In genomic region chr19:45788337-45788736, GRCm38 (mm10) we compare ENCODE assay signal across 16 mouse cellular contexts. TPM values are rescaled to one million over a fixed set of nuclear protein-coding genes. Genes with fewer than 3 reads are reported as not detected.
"Had no signal": no experiment of that assay in that cellular context is flagged by ENCODE, and none has a peak within 500 bp of the region (broad histone marks: within the 10 kb centered on the region; RNA-seq: fewer than 3 reads in every experiment).

No protein-coding gene starts in this region.

- DNase-seq: kidney, adult 11 months; kidney, adult 9 months; kidney, postnatal 36 days; layer of hippocampus, adult 9-11 months; lung, adult 18-20 months; lung, postnatal 10 days; lung, postnatal 4 days; right cerebral cortex, postnatal 14 days; thymus, postnatal 4 days had no signal

- ATAC-seq: midbrain, embryonic 16.5 days had no signal

- H3K4me2 ChIP-seq: limb, embryonic 13.5 days; neural tube, embryonic 13.5 days; stomach, embryonic 15.5 days had no signal

- H3K9me3 ChIP-seq: limb, embryonic 13.5 days; midbrain, embryonic 10.5 days; neural tube, embryonic 13.5 days; stomach, embryonic 15.5 days had no signal

- H3K36me3 ChIP-seq: limb, embryonic 13.5 days; midbrain, embryonic 10.5 days; neural tube, embryonic 13.5 days; stomach, embryonic 15.5 days had no signal

- H3K27ac ChIP-seq: kidney, postnatal 0 days; limb, embryonic 13.5 days; liver, embryonic 14.5 days; midbrain, embryonic 10.5 days; neural tube, embryonic 13.5 days; stomach, embryonic 15.5 days had no signal

- H3K27me3 ChIP-seq: limb, embryonic 13.5 days; neural tube, embryonic 13.5 days; stomach, embryonic 15.5 days had no signal

- H3K4me3 ChIP-seq: limb, embryonic 13.5 days; midbrain, embryonic 10.5 days; neural tube, embryonic 13.5 days; stomach, embryonic 15.5 days had no signal

- H3K9ac ChIP-seq: limb, embryonic 13.5 days; liver, embryonic 14.5 days; neural tube, embryonic 13.5 days; stomach, embryonic 15.5 days had no signal

RNA-seq across cellular contexts. Expression of gene Fgf8, which starts 45.6 kb away (rescaled TPM):
- polyA plus RNA-seq: neural tube, embryonic 13.5 days; stomach, embryonic 15.5 days had no signal
